Mouse (Mus musculus) CH12.LX (cell line): ENCODE measurements around the gene Dmwd. TPM values are rescaled to one million over a fixed set of nuclear protein-coding genes. Genes with fewer than 3 reads are reported as not detected.

Source experiments
- DNase-seq: peaks from one replicate; pipeline ENCODE4 v3.0.0-alpha.2; 2013; ENCODE audit errors: extremely low read depth
- H3K27ac ChIP-seq: 2 replicates; pipeline ENCODE4 v1.5.1; 2012; ENCODE audit warnings: low read depth, mild to moderate bottlenecking, control low read depth, moderate library complexity; ENCODE audit not compliant: insufficient read depth
- H3K27me3 ChIP-seq: replicated peaks from 2 replicates; pipeline ENCODE3; 2012; ENCODE audit warnings: inconsistent platforms
- H3K36me3 ChIP-seq, 2 experiments: replicated peaks in 1 of 2; 2 replicates each; pipeline versions ENCODE3 to v1.6.1; 2012; ENCODE audit warnings: inconsistent platforms in 1 of 2, low read length in 1 of 2, mild to moderate bottlenecking in 1 of 2, mixed read lengths in 1 of 2, moderate library complexity in 1 of 2; ENCODE audit not compliant: control insufficient read depth in 1 of 2, insufficient read depth in 1 of 2
- H3K4me1 ChIP-seq, 2 experiments: 2 replicates each; pipeline ENCODE4 v1.6.1; 2012; ENCODE audit warnings: inconsistent platforms in 1 of 2, moderate library complexity in 1 of 2; ENCODE audit not compliant: insufficient read depth in 2 of 2, control insufficient read depth in 1 of 2
- H3K4me2 ChIP-seq: 2 replicates; pipeline ENCODE4 v1.6.1; 2012; ENCODE audit warnings: low read depth, mild to moderate bottlenecking, control low read depth; ENCODE audit not compliant: poor library complexity, insufficient read depth, severe bottlenecking
- H3K4me3 ChIP-seq, 3 experiments: fragments of 150-350 bp in 1 of 3; sonication (generic) in 1 of 3; replicated peaks in 1 of 3; 2 replicates each; pipeline versions ENCODE3 to v1.5.1; 2011 to 2012; ENCODE audit warnings: low read depth in 2 of 3, low read length in 2 of 3, mild to moderate bottlenecking in 2 of 3, moderate library complexity in 2 of 3, control low read depth in 1 of 3, improper control_type of control experiment in 1 of 3, inconsistent platforms in 1 of 3, mixed read lengths in 1 of 3; ENCODE audit not compliant: poor library complexity in 1 of 3
- H3K79me2 ChIP-seq: replicated peaks from 2 replicates; pipeline ENCODE4 v1.6.1; 2012; ENCODE audit warnings: mild to moderate bottlenecking, moderate library complexity; ENCODE audit not compliant: control insufficient read depth, poor library complexity, insufficient read depth, severe bottlenecking; ENCODE audit errors: extremely low read depth
- H3K9ac ChIP-seq: 2 replicates; pipeline ENCODE4 v1.6.1; 2012; ENCODE audit warnings: low read depth, mild to moderate bottlenecking, control low read depth, moderate library complexity; ENCODE audit not compliant: insufficient read depth
- H3K9me3 ChIP-seq: replicated peaks from 2 replicates; pipeline ENCODE3; 2012; ENCODE audit warnings: low read length, inconsistent platforms, mixed read lengths
- CHD1 ChIP-seq: IDR thresholded peaks from 2 replicates; pipeline ENCODE4 v1.6.1; 2012; ENCODE audit warnings: low read depth, low read length, improper control_type of control experiment, inconsistent platforms
- ELF1 ChIP-seq: IDR thresholded peaks from 2 replicates; pipeline ENCODE4 v1.6.1; 2014; ENCODE audit warnings: low read depth, mild to moderate bottlenecking, inconsistent platforms, low read length, improper control_type of control experiment
- HCFC1 ChIP-seq: IDR thresholded peaks from 2 replicates; pipeline ENCODE4 v1.6.1; 2012; ENCODE audit warnings: low read depth, mild to moderate bottlenecking, inconsistent platforms, low read length, improper control_type of control experiment
- IRF4 ChIP-seq: IDR thresholded peaks from 2 replicates; pipeline ENCODE4 v1.6.1; 2014; ENCODE audit warnings: low read depth, mild to moderate bottlenecking, inconsistent platforms, low read length, improper control_type of control experiment
- JUND ChIP-seq: conservative IDR thresholded peaks from 2 replicates; pipeline ENCODE4 v1.6.1; 2011; ENCODE audit warnings: low read depth, low read length, improper control_type of control experiment
- MAFK ChIP-seq: IDR thresholded peaks from 2 replicates; pipeline ENCODE4 v1.6.1; 2011; ENCODE audit warnings: low read length, improper control_type of control experiment; ENCODE audit not compliant: insufficient replicate concordance
- MYC ChIP-seq: IDR thresholded peaks from 2 replicates; pipeline ENCODE4 v1.6.1; 2011; ENCODE audit warnings: low read depth, mild to moderate bottlenecking, improper control_type of control experiment, low read length
- RCOR1 ChIP-seq: conservative IDR thresholded peaks from 2 replicates; pipeline ENCODE4 v1.6.1; 2012; ENCODE audit warnings: low read depth, mild to moderate bottlenecking, inconsistent platforms, low read length, improper control_type of control experiment
- SMC3 ChIP-seq: IDR thresholded peaks from 2 replicates; pipeline ENCODE4 v1.6.1; 2011; ENCODE audit warnings: low read depth, low read length, improper control_type of control experiment
- TBP ChIP-seq: conservative IDR thresholded peaks from 2 replicates; pipeline ENCODE4 v1.6.1; 2011; ENCODE audit warnings: low read depth, low read length, improper control_type of control experiment
- ZC3H11A ChIP-seq: IDR thresholded peaks from 2 replicates; pipeline ENCODE4 v1.6.1; 2012; ENCODE audit warnings: low read depth, mild to moderate bottlenecking, inconsistent platforms, low read length, improper control_type of control experiment
- ZMIZ1 ChIP-seq: IDR thresholded peaks from 2 replicates; pipeline ENCODE4 v1.6.1; 2012; ENCODE audit warnings: low read depth, mild to moderate bottlenecking, inconsistent platforms, low read length, improper control_type of control experiment
- dilution Hi-C: fragments of 300-500 bp; cut with MboI; formaldehyde crosslinking; loops from 2 replicates; pipeline ENCODE4 v1.14.3; 2020; ENCODE audit warnings: low sequenced_read_pairs; ENCODE audit not compliant: extremely low pct_unique_long_range_greater_than_20kb, extremely low pct_ligation_motif_present
- in situ Hi-C: fragments of 300-500 bp; cut with MboI; formaldehyde crosslinking; loops from 3 replicates; pipeline ENCODE4 v1.14.3; 2019; ENCODE audit warnings: low sequenced_read_pairs, low pct_ligation_motif_present, low pct_unique_long_range_greater_than_20kb, mixed read lengths
- polyA plus RNA-seq: library from polyadenylated mRNA; unstranded; fragments of >175 nt; gene quantifications from 2 replicates; pipeline ENCODE4 v1.2.1, GENCODE M21; 2012; ENCODE audit warnings: low read depth; ENCODE audit not compliant: insufficient read length
- total RNA-seq, 2 experiments: library from RNA; depleted of rRNA; stranded (reverse); fragments of 300-350 nt in 1 of 2; fragments of >200 nt in 1 of 2; gene quantifications; 2 replicates each; pipeline ENCODE4 v1.2.3; 2012 to 2014

The Dmwd gene
- total and polyA plus RNA-seq, 3 experiments, result not detected

DNA sequence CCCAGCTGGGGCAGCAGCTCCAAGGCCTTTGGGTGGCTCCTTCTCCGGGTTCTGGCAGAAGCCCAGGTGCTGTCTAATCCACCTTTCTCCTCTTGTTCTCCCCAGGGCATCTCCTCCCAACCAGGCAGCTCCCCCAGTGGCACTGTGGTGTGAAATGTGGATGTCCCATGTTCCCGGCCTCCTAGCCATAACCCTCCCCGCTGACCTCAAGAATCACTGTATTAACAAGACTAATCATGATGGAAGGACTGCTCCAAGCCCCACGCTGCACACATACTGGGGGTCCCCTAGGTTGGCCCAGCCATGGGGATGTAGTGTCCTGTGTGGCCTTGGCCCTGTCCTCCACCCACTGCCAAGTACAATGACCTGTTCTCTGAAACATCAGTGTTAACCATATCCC, 6.1 kb downstream of the Dmwd start:
- H3K4me2 ChIP-seq, result no peak overlapping the region
- dilution Hi-C loops (no loop called here), in situ Hi-C loops (no loop called here)
- no peak overlapping the region for H3K4me3 ChIP-seq
- no peaks in the 10 kb centered on the region for H3K79me2 ChIP-seq
- H3K36me3 ChIP-seq, result no peaks in the 10 kb centered on the region
- no peak for DNase-seq
- TF ChIP-seq RCOR1, result no peak
- no peak for TF ChIP-seq CHD1
- peaks cover 84% of the 10 kb centered on the region for H3K27me3 ChIP-seq
- H3K27ac ChIP-seq, result no peak overlapping the region
- H3K4me1 ChIP-seq, result peaks cover 38 to 77% of the 10 kb centered on the region in 2 experiments
- H3K9ac ChIP-seq, result no peak overlapping the region
- peaks cover 2% of the 10 kb centered on the region for H3K9me3 ChIP-seq

- dilution Hi-C loops, result no loop called here
- H3K27me3 ChIP-seq, result peaks cover 86% of the 10 kb centered on the region
- no peaks in the 10 kb centered on the region for H3K36me3 ChIP-seq
- peaks cover 28 to 67% of the 10 kb centered on the region in 2 experiments for H3K4me1 ChIP-seq
- H3K27ac ChIP-seq, result no peak overlapping the region
- H3K9ac ChIP-seq, result no peak overlapping the region
- no peaks in the 10 kb centered on the region for H3K9me3 ChIP-seq
- TF ChIP-seq CHD1, result no peak
- TF ChIP-seq SMC3, result no peak
- TF ChIP-seq JUND, result no peak
- TF ChIP-seq HCFC1, result no peak
- no peak for TF ChIP-seq ZC3H11A
- H3K4me2 ChIP-seq, result no peak overlapping the region
- no peak for DNase-seq
- H3K4me3 ChIP-seq, result no peak overlapping the region
- H3K79me2 ChIP-seq, result no peaks in the 10 kb centered on the region
- in situ Hi-C loops, result no loop called here
Measured at GRCm38 (mm10) chr7:19083096-19083495, 7.1 kb downstream of the Dmwd start.

- Histone ChIP-seq H3K36me3 (no peaks in the 10 kb centered on the region), H3K79me2 (no peaks in the 10 kb centered on the region), H3K9me3 (no peaks in the 10 kb centered on the region), H3K4me1 (peaks cover 26 to 63% of the 10 kb centered on the region in 2 experiments), H3K4me2 (no peak within 1 kb of the TSS), H3K27me3 (peaks cover 86% of the 10 kb centered on the region), H3K27ac (no peak within 1 kb of the TSS), H3K4me3 (no peak within 1 kb of the TSS), H3K9ac (no peak within 1 kb of the TSS)
- dilution Hi-C loops, result no loop called here
- TF ChIP-seq MYC (no peak), ELF1 (no peak), IRF4 (no peak), HCFC1 (no peak), MAFK (no peak), TBP (no peak), ZMIZ1 (no peak)
- no peak for DNase-seq
- in situ Hi-C loops, result no loop called here
Measured at GRCm38 (mm10) chr7:19083701-19084100, 7.7 kb downstream of the Dmwd start, which contains the start of gene Dmpk. TSS of gene Dmpk (plus strand) at chr7:19083849.
